Mouse (Mus musculus) lung, adult 2 months (tissue): ENCODE data around the gene Sebox. TPM values are rescaled to one million over a fixed set of nuclear protein-coding genes. Genes with fewer than 3 reads are reported as not detected.

Experiments
- DNase-seq: peaks from one replicate; pipeline ENCODE4 v3.0.0; 2022
- H3K4me1 ChIP-seq: fragments of 200-500 bp; 2 replicates; pipeline ENCODE4 v1.6.1; 2011; ENCODE audit warnings: low read length; ENCODE audit not compliant: control insufficient read depth, insufficient read depth
- H3K4me3 ChIP-seq: fragments of 200-500 bp; replicated peaks from 2 replicates; pipeline ENCODE3; 2011; ENCODE audit warnings: low read depth, mild to moderate bottlenecking, control low read depth, low read length; ENCODE audit errors: extremely low read depth
- CTCF ChIP-seq: fragments of 200-500 bp; IDR thresholded peaks from 2 replicates; pipeline ENCODE4 v1.5.1; 2011; ENCODE audit warnings: mild to moderate bottlenecking, low read length, control low read depth; ENCODE audit not compliant: insufficient read depth
- POLR2A ChIP-seq: fragments of 200-500 bp; IDR thresholded peaks from 2 replicates; pipeline ENCODE4 v1.6.1; 2011; ENCODE audit warnings: low read depth, mild to moderate bottlenecking, control low read depth, low read length, borderline replicate concordance; ENCODE audit errors: extremely low read depth
- WGBS: fragments of 180-500 bp; shearing (Covaris S2); methylation state at CpG from one replicate; pipeline ENCODE4 v1.1.7; 2018; 5-methylcytosine and 5-hydroxymethylcytosine counted together
- polyA plus RNA-seq: library from polyadenylated mRNA; depleted of rRNA; stranded (reverse); fragments of >200 nt; gene quantifications from 2 replicates; pipeline ENCODE4 v1.2.3, GENCODE M21; 2012; rRNA removed

Gene Sebox
- polyA plus RNA-seq, 1 experiment: 0.11 TPM

DNA sequence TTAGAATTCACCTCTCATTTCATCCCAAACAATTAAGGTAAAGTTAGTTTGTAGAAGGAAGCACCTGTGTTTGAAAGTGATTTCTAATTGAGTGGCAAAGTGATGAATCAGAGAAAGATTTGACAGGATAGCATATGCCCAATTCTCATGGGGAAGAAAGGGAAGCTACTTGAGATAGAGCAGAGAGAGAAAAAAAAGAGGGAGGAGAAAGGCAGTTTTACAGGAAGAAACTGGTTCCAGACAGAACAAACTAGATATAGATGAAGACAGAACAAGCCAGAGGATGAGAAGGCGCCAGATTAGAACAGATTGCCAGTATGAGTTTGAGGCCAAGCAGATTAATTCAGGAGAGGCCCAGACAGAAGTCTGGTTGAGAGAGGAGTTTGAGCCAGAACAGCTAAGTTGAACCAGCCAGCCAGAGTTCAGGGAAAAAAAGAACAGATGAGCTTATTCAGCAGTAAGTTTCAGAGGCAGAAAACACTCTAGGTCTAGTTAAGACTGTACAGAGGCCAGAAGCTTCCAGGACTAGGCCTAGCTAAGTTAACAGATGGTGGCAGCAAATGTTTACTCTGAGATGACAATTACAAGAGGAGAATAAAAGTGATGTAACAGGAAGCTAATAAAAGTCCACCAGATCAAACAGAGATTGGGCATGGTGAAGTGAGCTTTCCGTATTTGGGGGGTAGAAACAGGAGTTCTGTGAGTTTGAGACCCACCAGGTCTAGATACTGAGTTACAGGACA, 44.6 kb downstream of the Sebox start:
- H3K4me3 ChIP-seq: no peak overlapping the region
- no peaks in the 10 kb centered on the region for H3K4me1 ChIP-seq
- TF ChIP-seq CTCF (no peak), POLR2A (no peak)
- no peak for DNase-seq
- WGBS: 65% methylated on average over 2 of the region's 2 CpGs

DNA sequence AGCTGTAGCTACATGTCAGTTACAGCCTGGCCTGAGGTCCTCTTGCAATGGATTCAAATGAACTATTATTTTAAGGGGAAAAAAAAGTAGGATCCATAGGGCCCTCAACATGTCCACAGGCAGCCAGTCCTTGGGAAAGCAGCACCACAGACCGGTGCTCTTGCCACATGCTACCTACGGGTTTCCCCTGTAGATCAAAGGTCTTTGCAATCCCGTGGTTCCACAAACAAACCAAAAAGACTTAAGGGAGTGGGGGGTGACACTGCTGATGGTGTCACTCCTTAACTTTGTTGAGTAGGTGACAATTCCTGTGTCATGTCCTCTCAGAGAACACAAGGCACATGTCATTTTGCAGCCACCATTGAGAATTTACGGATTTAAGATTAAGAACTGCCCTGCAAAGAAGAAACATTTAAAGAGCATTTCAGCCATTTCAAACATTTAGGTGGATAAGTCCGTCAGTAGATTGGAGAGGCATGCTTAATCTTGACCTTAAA, 46.3 kb downstream of the Sebox start:
- WGBS: 22% methylated on average over 5 of the region's 5 CpGs
- Histone ChIP-seq H3K4me1 (no peaks in the 10 kb centered on the region), H3K4me3 (peak overlapping the region; percentile 36)
- TF ChIP-seq CTCF (no peak), POLR2A (no peak)
- no peak for DNase-seq

DNA sequence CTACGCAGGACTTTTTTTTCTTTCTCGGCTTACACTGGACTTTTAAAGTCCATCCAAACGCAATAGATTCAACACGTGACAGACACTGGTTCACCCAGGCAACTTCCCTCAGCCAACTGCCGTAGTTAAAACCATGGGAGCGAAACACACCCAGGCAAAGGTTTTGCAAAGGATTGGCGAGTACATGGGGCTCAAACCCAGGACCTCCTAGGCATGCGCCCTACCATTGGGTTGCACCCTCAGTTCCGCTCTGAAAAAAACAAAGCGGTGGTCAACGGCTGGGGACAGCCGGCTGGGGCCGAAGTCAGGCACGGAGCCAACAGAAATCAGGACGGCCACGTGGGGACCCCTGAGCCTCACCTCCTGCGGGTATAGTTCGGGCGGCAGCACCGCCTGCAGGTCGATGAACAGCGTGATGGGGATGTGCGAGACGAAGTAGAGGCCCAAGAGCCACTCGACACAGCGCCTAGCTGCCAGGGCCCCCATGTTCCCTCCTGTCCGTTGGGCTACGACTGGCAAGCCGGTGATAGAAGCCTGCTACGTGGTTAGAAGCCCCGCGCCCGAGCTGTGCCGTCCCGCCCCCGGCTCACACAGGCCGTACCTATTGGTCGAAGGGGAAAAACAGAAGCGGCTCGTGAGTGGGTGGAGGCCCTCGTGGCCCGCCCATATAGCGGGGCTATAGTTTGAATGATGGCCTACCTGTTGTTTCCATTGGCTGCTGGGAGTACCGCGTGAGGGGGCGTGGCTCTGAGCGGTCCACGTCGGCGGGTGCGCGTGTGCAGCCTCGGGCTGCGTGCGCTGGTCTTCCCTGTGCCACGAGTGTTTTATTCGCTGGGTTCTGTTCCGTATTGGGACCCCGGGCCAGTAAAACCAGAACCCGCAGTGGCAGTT, 47.2 kb downstream of the Sebox start, which contains the start of gene Tmem97:
TSS of gene Tmem97 (minus strand) at position 610 of the 891 bp plus-strand sequence.
- DNase-seq: peak; percentile 92
- TF ChIP-seq POLR2A (peak; percentile 80; the same call in 1 of the 2 replicates), CTCF (no peak)
- WGBS: under 1% methylated on average over 60 of the region's 60 CpGs
- Histone ChIP-seq H3K4me3 (peak within 1 kb of the TSS; percentile 87), H3K4me1 (no peaks in the 10 kb centered on the region)

DNA sequence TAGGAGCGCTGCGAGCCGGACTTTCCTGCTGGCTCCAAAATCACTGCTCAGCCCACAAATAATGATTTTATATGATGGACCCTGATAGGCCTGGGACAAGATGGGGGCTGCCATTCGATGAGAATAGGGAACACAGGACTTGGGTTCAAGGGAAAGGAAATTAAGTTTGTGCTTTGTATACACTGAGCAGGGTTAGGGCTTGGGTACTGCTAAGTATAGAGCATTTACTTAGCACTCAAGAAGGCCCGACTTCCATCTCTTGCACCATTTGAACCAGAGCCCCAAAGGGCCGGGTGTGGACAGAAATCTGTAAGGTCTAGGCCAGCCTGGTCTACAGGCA, 47.8 kb downstream of the Sebox start:
- no peaks in the 10 kb centered on the region for H3K4me1 ChIP-seq
- no peak for TF ChIP-seq POLR2A
- no peak for TF ChIP-seq CTCF
- H3K4me3 ChIP-seq: peak overlapping the region; percentile 40
- 30% methylated on average over 6 of the region's 6 CpGs for WGBS
- no peak for DNase-seq

Other genes starting within 250 kb of the Sebox start
- gene 2610507B11Rik, start 241.7 kb upstream of the Sebox start, polyA plus RNA-seq: 53.9 and 65.4 TPM in 2 replicates
- gene BC030499, start 212.6 kb upstream of the Sebox start, polyA plus RNA-seq: 0.22 and 0.27 TPM in 2 replicates
- gene Spag5, start 201.9 kb upstream of the Sebox start, polyA plus RNA-seq: 1.4 and 1.6 TPM in 2 replicates
- 8.4 and 10.4 TPM in 2 replicates for gene Aldoc, start 180.5 kb upstream of the Sebox start, polyA plus RNA-seq
- gene Pigs, start 175.0 kb upstream of the Sebox start, polyA plus RNA-seq: 68.4 and 69.0 TPM in 2 replicates
- 55.4 and 64.1 TPM in 2 replicates for gene Unc119, start 160.0 kb upstream of the Sebox start, polyA plus RNA-seq
- gene Foxn1, start 116.9 kb upstream of the Sebox start, polyA plus RNA-seq: 0.62 TPM in 1 of 2 replicates, not detected in the other
- gene Slc13a2, start 81.2 kb upstream of the Sebox start, polyA plus RNA-seq: 1.5 and 1.9 TPM in 2 replicates
- gene Slc46a1, start 37.8 kb upstream of the Sebox start, polyA plus RNA-seq: 14.0 and 19.4 TPM in 2 replicates
- gene Sarm1, start 5.7 kb upstream of the Sebox start, polyA plus RNA-seq: 0.52 and 0.65 TPM in 2 replicates
- 25.0 and 30.8 TPM in 2 replicates for gene Vtn, start 4.4 kb upstream of the Sebox start, polyA plus RNA-seq
- 9.5 and 12.5 TPM in 2 replicates for gene Tmem199, start 8.7 kb downstream of the Sebox start, polyA plus RNA-seq
- 39.6 and 50.4 TPM in 2 replicates for gene Poldip2, start 8.7 kb downstream of the Sebox start, polyA plus RNA-seq
- gene Tnfaip1, start 32.9 kb downstream of the Sebox start, polyA plus RNA-seq: 71.3 and 81.7 TPM in 2 replicates
- 75.1 and 76.0 TPM in 2 replicates for gene Ift20, start 32.9 kb downstream of the Sebox start, polyA plus RNA-seq
- 23.5 and 27.6 TPM in 2 replicates for gene Tmem97, start 47.3 kb downstream of the Sebox start, polyA plus RNA-seq
- 24.3 and 26.4 TPM in 2 replicates for gene Nlk, start 193.9 kb downstream of the Sebox start, polyA plus RNA-seq
- gene Ccnq, start 248.3 kb downstream of the Sebox start, polyA plus RNA-seq: 36.7 and 48.2 TPM in 2 replicates